Mouse (Mus musculus): ENCODE measurements around the gene Spg20.

Spg20 gene

DNA sequence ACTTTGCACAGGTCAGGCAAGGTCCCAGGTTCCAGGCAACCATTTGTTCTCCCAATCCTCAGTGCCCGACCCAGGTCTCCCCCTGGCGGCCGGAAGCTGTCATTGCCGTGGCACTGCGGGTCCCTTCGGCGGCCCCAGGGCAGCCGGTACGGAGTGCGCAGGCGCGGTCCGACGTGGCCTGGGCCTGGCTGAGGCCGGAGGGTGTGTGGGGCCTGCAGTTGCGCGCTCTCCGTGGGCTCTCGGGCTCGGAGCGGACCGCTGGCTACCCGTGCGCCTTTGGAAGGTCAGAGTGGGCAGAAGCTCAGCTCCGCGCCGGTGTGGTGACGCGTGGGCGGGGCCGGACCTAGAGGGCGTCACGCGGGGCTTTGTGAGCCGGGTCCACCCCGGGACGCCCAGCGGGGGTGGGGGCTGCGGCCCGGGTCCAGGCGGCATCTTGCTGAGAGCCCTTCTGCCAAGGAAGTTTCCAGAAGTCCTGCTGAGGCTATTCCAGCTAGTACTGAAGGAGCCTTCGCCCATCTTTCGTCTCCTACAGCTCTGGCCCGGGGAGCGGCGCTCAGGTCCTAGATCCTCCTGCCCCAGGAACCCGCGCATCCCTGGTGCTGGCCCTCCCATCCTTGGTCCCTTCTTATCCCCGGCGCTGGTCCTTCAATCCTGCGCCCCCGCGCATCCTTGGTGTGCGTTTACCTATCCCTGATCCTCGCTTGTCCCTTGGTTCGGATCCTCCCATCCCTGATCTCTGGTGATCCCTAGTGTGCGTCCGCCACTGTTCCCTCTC is at the start of gene Spg20:
Gene Spg20, plus strand, starts transcription at position 174 of the 775 bp plus-strand sequence.
- DNase-seq (ENCODE audit: low spot score) = peak; percentile 95

DNA sequence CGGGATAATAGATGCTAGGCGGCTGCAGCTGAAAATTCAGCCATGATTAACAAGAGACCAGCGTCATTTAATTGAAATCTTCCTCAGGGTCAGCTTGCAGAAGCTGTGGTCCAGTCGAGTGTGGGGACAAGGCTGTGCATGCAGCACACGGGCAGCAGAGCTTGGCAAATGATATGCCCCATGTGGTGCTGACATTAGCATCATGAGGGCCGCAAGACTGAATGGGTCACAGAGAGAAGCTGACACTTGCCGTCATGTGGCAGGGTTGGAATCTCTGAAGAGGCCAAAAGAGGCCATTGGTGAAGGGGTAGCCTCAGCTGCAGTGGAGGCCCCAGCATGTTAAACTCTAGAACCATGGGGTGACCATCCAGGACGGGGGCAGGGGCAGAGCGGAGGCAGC is 49.3 kb upstream of the Spg20 start:
- no peak for DNase-seq (ENCODE audit: low spot score)

DNA sequence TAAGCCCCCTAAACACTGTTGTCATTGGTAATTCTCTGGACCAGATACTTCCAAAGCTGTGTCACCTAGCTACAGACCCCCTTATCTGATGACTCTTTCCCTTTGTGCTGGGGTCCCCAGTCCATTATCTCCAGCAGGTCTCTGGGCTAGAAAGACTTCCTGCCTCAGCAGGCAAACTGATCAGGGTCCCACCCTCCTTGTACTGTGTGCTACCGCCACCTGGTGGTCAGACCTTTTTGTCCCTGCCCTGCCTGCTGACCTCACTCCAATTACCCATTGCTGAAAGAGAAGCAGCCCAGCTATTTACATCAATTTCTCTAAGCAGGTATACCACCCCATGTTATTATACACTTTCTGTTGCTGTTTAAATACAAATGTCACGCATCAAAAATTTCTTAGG is 47.5 kb upstream of the Spg20 start:
- peak; percentile 54 for DNase-seq (ENCODE audit: low spot score)

DNA sequence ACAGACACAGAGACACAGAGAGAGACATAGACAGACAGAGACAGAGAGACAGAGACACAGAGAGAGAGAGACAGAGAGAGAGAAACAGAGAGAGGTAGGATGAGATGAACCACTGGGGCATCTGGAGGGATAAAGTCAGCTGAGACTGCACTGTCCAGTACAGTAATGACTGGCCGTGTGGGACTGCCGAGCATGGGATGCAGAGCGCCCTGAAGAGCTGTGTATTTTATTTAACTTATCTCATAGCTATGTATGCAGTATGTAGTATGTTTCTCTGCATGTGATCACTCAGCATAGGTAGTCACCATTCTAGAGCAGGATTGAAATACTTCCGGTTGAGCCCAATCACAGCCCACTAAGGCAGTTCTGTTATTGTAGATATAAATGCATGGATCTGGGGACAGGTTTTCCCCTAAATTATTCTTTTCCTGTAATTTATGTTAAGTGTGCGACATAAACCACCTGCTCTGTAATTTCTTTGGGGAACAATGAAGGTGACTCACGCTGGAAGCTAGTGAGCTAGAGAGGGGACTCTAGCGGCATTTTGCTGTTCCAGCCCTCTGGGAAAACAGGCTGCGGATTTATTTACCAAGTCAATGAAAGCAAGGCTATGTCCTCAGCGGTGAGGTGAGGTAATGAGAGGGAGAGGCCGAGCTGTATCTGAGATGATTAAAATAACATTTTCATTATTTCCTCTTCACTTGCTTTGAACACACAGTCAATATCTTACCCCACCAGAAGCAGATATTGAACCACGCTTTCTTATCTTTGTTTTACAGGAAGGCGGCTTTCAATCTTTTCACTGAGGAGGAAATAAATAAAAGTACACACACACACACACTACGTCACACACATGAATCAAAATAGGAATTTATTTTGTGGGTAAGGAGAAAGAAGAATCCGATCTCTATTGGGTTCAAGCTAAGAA is 45.9 kb upstream of the Spg20 start:
- no peak for DNase-seq (ENCODE audit: low spot score)

DNA sequence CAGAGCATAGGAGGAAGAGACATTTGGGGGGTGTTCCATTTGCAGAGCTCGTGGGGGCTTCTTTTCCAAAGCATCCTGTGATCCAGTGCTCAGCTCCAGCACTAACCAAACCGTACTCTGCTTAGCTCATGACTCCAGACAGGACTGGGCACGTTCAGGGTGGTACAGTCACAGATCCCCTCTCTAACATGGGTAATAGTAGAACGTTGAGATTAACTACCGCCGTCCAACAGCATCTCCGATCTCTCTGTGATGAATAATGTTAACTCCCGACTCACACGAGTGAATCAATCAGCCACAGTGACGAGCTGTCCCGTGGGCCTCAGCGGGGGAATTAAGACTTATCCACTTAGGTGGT is 45.3 kb upstream of the Spg20 start:
- DNase-seq (ENCODE audit: low spot score) = no peak

DNA sequence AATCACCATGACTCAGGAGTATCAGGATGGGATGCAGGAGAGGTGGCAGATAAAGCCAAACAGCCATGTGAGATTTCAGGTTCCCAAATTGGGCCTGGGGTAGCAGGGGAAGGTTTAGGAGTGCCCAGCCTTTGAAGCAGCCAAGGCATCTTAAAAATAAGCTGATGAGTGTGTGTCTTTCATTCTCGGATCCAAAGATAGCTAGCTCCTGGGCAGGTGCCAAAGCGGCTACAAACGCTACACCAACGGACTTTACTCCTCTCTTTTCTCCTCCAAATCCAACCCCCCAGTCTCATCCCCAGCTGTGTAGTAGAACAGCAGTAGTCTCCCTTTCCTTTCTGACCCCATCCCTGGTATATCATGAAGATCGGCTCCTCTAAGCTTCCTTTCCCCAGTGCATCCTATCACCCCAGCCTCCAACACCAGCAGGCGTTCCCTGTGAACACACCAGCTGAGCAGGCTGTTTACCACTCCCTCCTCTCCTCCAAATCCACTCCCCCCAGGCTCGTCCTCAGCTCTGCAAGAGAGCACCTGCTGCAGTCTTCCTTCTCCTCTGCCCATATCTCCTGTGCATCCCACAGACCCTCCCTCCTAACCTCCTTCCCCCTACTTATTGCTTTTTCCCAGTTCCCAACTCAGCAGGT is 44.0 kb upstream of the Spg20 start:
- DNase-seq (ENCODE audit: low spot score) = no peak

DNA sequence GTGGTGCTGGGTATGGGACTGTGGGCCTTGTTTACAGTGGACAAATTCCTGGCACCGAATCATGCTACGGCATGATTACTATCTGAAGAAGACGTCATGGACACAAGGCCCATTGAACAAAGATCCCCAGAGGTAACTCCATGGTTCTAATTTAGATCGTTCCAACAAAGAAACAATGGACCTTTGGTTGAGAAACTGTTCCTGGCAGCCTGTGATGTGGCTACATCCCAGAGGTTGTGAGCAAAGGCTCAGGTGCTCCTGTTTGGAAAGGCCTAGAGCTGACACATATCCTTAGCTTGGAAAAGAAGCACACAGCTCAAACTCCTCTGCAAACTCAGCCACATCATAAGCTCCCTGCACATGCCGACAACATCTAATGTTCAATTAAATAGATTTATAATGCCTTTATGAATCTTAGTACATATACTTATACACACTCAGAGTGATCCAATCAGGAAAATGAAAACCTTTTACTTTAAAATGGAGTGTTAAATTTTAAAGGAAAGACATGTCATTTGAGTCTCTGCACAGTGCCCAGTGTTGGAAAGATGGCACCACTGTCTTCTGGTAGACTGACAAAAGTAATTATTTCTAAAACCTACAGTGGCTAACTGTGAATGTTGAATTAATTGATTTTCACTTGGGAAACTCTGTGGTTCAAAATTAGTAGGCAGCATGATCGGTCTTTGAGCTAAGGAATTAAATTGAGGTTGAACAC is 37.2 kb upstream of the Spg20 start:
- no peak for DNase-seq (ENCODE audit: low spot score)

DNA sequence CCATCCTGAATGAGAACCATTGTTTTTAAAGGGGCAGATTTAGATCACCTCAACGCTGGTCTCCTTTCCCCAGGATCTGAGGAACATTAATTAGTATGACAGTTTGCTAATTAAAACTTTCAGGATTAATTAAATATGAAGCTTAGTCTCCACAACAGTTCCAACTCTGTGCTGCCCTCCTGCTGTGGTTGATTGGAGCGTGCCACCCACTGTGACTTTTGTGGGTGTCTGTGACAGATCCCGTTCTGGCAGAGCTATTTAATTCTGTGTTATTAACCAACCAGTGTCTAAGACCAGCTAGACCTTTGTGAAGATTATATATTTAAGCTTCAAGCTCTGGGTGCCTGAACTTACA is 36.6 kb upstream of the Spg20 start:
- DNase-seq (ENCODE audit: low spot score) = no peak

DNA sequence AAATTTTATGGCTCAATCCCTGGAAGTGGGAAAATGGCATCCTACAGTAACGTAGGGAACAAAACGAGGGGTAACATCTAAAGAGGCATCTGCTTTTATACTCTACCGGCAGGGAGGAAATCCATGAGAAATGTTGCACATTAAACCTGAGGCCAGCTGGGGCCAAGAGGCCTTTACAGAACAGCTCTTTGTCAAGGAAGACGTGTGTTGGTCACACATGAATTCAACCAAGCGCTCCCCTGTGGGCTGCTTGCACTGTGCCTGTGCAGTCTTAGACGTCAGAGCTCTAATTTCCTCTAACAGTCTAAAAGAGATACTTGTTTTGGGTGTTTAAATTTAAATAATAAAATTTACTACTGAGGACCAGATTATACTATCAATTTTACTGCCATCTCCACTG is 33.7 kb upstream of the Spg20 start:
- DNase-seq (ENCODE audit: low spot score) = no peak

DNA sequence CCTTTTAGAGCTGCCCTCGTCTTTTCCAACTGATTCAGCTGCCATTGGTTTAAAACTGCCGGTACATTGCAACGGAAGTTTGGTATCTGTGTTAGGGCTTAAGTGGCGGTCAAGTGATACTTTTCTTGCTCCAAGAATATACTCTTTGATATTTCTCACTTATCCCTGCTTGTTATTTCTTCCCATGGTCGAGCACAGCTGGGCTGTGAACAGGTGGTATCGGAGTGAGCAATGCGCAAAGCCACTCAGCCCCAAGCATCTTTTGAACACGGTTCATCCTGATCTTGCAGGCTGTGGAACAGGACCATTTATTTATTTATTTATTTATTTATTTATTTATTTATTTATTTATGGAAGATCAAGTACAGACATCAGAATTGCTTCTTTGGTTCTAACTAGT is 32.3 kb upstream of the Spg20 start:
- no peak for DNase-seq (ENCODE audit: low spot score)

DNA sequence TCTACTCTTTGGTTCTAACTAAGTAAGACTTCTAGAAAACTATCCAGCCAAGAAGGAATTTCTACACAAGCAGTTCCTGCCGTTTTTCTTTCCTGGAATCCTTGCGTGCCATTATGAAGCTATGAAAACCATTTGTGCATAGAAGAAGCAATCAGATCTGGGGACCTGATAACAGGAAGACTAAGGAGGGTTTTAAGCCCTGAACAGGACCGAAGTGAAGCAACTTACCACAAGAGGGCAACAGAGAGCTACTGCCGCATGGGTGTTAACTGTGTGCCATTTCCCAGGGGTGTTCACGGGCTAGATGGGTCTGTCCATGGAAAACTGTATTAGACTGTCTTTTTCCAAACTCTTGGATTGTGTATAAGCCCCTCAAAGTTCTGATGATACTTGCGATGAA is 31.9 kb upstream of the Spg20 start:
- DNase-seq (ENCODE audit: low spot score) = peak; percentile 60

DNA sequence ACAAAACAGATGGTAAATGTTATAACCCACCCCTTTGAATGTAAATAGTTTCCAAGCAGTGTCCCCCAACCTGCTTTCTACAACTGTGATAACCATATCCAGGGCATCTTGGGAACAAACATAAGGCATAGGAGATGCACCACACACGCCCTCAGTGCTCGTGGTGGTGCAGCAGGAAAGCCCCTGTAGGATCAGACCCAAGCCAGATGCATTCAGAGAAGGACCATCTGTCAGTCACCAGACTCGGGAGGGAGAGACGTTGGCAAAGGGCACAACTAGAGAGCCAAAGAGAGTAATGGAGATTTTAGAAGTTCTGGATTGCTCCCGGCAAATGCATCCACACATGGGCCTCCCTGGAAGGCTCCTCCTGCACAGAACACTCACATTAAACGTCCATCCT is 27.1 kb upstream of the Spg20 start:
- no peak for DNase-seq (ENCODE audit: low spot score)

DNA sequence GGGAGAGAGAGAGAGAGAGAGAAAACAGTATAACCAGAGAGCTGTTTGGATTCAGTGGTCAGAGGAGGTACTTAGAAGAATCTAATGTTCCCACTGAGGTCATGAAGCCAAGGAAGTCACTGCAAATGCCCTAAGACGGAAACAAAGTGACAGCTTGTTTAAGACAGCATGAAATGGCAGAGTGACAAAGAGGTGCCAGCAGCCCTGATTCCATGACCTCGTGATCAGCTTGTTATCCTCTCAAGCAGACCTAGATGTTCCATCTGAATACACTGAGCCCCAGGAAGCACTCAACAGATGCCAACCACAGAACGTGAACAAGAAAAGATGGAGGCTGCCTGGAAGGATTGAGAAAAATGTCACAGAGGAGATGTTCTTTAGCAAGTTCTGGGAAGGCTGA is 26.2 kb upstream of the Spg20 start:
- DNase-seq (ENCODE audit: low spot score) = no peak

DNA sequence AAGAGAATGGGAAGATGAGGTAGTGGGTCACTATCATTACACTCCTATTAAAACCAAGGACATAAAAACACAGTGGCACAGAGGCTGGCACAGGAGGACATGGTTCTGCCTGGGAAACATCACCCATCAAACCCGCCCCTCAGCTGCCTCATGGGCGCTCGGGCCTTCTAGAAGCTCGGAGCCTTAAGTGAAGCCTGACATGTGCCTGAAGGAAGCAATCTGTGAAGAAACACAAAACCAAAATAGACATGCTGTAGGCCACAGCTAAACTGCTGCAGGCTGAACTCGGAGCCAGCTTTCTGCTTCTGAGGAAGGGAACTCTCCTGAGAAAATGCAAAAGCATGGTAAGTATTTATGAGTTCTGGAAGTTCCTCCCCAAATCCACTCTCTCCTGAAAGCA is 25.0 kb upstream of the Spg20 start:
- DNase-seq (ENCODE audit: low spot score) = no peak

DNA sequence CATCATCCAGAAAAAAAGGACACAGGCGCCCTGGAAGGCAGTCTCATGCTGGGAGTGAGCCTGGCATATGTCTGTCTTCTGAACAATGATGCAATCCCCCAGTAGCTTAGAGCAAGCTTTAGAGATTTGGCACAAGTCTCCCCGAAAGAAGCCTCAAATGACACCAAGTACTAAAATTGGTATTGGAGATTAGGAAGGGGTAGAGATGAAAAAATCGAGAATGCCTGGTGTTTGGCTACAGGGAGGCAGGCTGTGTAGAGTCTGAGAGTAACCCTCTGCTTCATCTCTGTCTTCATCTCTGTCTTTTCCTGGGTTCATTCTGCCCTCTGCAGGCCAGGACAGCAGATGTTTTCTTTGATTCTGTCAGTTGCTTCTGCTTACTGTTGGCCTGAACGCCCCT is 24.5 kb upstream of the Spg20 start:
- DNase-seq (ENCODE audit: low spot score) = no peak

DNA sequence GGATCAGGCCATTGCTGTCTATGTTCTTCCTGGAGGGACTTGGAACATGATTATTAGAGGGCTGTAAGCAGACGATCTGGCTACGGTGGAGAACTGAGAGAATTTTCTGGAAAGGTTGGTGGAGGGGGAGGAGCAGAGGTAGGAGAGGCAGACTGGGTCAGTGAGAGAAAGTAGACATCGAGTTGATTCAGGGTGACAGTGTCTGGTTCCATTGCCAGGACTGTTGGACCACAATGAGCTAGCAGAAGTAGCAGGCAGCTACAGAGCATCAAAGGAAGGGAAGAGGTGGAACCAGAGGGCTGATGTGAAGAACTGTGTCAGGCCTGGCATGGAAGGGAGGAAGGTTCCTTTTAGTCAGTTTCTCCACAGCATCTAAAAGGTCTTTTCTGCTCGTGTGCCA is 23.5 kb upstream of the Spg20 start:
- DNase-seq (ENCODE audit: low spot score) = no peak

DNA sequence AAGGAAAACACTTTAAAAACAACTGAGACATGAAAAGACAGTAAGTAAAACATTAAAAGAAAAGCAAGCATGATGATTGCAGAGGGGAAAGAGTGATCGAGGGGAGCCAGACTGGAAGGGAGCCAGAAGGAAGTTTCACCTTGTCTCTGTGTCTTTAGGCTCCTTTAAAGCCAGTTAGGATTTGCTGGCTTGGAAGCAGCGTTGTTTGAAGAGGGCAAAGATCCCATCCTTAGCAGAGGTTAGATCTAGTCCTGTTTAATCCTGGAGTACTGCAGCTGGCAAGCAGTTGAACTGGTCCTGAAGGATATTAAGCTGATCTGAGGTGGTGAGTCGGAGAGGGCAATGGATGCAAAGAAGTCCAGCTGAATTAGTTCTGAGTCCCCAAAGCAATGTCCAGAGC is 23.1 kb upstream of the Spg20 start:
- no peak for DNase-seq (ENCODE audit: low spot score)

DNA sequence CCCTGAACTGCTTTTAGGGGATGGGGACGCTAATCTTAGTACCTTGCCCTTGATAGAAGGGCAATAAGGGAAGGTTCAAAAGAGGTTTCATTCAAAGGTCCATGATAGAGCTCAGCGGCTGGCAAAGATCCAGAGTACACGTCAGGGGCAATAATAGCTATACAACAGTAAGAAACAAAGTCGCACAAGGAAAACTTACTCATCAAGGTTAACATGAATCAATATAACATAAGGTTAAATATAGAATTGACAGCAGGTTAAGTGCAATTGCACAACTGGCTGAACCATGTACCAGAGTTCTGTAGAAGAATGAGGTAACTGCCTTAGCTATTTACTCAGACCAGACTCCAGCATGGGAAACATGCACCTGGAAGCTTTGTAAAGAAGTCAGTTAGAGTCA is 22.6 kb upstream of the Spg20 start:
- no peak for DNase-seq (ENCODE audit: low spot score)

DNA sequence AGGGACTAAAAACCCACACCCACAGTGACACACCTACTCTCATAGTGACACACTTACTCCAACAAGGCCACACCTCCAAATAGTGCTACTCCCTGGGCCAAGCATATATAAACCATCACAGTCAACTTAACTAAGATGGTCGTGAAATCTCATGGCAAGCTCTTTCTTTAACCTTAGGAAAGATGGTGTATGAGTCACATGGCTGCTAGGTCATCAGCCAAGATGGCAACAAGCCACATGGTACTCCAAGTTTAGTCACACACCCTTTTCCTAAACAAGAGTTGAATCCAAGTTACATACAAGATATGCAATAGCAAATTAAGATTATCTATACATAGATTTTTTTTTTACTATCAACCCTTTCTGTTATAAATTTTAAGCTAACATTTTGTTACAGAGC is 18.7 kb upstream of the Spg20 start:
- no peak for DNase-seq (ENCODE audit: low spot score)

DNA sequence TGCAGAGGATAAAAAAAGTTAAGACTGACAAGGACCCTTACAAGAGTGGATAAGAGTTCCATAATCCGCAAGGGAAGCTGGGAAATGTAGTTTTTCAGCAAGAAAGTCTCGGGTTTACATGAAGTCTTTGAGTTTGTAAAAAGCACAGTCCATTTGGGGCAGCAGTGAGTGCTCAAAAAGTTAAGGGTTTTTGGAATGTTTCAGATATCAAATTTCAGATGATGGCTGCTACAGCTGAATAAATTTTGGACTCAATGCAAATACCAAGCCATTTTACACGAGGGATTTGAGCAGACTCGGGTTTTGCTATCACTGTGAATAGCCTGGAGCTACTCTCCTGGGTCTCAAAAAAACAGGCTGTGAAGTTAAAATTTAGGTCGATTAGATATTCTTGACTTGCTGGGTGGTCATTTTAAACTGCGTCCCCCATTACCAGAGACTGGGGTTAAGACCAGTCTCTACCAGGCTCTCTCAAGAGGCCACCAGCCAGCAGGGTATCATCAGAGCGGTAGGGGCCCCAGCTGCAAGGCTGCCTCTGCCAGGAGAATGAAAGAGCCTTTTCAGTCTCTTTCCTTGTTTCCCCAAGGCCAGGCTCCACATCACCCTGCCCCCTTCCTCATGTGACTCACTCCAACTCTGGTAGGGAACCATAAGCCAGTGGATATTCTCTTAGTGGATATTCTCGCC is 15.8 kb upstream of the Spg20 start:
- peak; percentile 26 for DNase-seq (ENCODE audit: low spot score)

DNA sequence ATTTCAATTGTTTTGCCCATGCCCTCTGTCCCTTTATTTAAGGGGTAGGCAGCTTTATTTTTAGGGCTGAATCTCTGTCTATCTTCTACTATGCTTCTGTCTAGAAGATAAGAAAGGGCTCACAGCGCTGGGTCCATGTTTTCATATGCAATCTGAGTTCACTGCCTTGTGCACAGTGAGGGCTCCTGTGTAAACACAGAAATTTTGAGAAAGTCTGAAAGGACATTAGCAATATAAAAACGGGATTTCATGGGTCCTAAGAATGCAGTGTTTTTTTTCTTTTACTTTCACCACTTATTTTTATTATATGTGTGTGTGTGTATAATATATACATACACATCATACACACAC is 15.3 kb upstream of the Spg20 start:
- DNase-seq (ENCODE audit: low spot score) = no peak

DNA sequence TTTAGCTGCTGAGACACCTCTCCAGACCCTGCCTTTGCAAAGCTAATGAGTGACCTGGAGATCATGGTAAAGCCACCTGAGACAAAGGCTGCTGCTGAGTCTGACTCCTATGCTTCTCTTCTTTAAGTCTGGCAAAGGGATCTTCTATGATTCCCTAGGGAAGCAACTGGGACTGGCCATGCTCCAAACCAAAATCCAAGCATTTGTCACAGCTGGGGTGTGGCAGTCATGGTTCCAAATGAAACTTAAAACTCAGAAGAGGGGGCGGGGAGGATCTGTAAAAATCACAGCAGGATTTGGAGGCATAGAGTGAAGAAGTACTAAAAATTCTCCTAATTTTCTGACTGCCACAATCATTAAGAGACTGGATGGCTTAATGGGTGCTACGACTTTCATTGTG is 14.7 kb upstream of the Spg20 start:
- no peak for DNase-seq (ENCODE audit: low spot score)

Data from ovary, postnatal 36 days (tissue).